Mouse (Mus musculus) ovary, postnatal 14 days (tissue): ENCODE results near the gene Luzp1.

Experiments
- DNase-seq: peaks from one replicate; pipeline ENCODE4 v3.0.0; 2022; ENCODE audit warnings: low spot score

The Luzp1 gene

GRCm38 (mm10) chr4:136546279-136547045, 76.9 kb downstream of the Luzp1 start:
- DNase-seq: no peak

GRCm38 (mm10) chr4:136547721-136548120, 78.2 kb downstream of the Luzp1 start:
- DNase-seq: no peak

GRCm38 (mm10) chr4:136548381-136548801, 78.8 kb downstream of the Luzp1 start:
- DNase-seq: no peak

- no peak for DNase-seq
Measured at GRCm38 (mm10) chr4:136553108-136553507, 83.5 kb downstream of the Luzp1 start.

- DNase-seq: no peak
Measured at GRCm38 (mm10) chr4:136557638-136558037, 88.1 kb downstream of the Luzp1 start.

GRCm38 (mm10) chr4:136559690-136560089, 90.1 kb downstream of the Luzp1 start:
- no peak for DNase-seq

- DNase-seq: no peak
Measured at GRCm38 (mm10) chr4:136560270-136560991, 90.9 kb downstream of the Luzp1 start.

GRCm38 (mm10) chr4:136562755-136563154, 93.2 kb downstream of the Luzp1 start:
- DNase-seq: no peak

- no peak for DNase-seq
Measured at GRCm38 (mm10) chr4:136568629-136569028, 99.1 kb downstream of the Luzp1 start.

GRCm38 (mm10) chr4:136569998-136570397, 100.4 kb downstream of the Luzp1 start:
- DNase-seq: no peak

GRCm38 (mm10) chr4:136581885-136582284, 112.3 kb downstream of the Luzp1 start:
- no peak for DNase-seq

GRCm38 (mm10) chr4:136587221-136587827, 117.8 kb downstream of the Luzp1 start:
- DNase-seq: no peak

GRCm38 (mm10) chr4:136588003-136588402, 118.4 kb downstream of the Luzp1 start:
- DNase-seq: no peak

- no peak for DNase-seq
Measured at GRCm38 (mm10) chr4:136592111-136592510, 122.5 kb downstream of the Luzp1 start.

- no peak for DNase-seq
Measured at GRCm38 (mm10) chr4:136594006-136594405, 124.4 kb downstream of the Luzp1 start.

GRCm38 (mm10) chr4:136595221-136595620, 125.7 kb downstream of the Luzp1 start:
- DNase-seq: no peak

- no peak for DNase-seq
Measured at GRCm38 (mm10) chr4:136598268-136598876, 128.8 kb downstream of the Luzp1 start.

- no peak for DNase-seq
Measured at GRCm38 (mm10) chr4:136599869-136600268, 130.3 kb downstream of the Luzp1 start.

GRCm38 (mm10) chr4:136600536-136600935, 131.0 kb downstream of the Luzp1 start:
- DNase-seq: no peak

GRCm38 (mm10) chr4:136601476-136601875, 131.9 kb downstream of the Luzp1 start:
- DNase-seq: peak; percentile 44

GRCm38 (mm10) chr4:136602018-136602554, 132.5 kb downstream of the Luzp1 start:
- peak; percentile 34 for DNase-seq

- peak; percentile 94 for DNase-seq
Measured at GRCm38 (mm10) chr4:136602568-136602967, 133.0 kb downstream of the Luzp1 start, which contains the start of gene Kdm1a. Gene Kdm1a (minus strand): TSS chr4:136602723.
